Mouse (Mus musculus): ENCODE measurements around the gene Pik3r5.

DNA sequence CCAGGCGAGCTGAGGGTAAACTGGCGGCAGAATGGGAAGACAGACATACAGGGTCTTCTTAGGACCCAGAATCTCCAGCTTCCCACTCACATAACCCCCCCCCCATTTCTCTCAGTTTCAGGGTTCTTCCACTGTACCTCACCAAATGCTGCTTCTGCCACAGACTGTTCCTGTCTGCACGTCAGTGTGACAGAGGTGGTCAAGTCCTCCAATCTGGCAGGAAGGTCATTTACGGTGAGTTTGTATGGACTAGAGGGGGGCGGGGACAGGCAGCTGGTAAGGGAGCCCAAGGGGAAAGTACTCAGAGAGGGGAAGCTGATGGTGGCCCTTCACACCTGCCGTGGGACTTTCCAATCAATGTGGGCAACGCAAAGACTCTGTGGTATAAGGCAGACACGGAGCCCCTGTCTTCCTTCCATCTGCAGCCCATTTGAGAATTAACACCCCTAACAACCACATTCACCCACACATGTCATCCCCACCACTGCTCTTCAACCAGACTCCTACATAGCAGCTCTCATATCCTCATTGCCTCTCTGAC lies 113.8 kb downstream of the Pik3r5 start:
- no peak for TF ChIP-seq MAZ (IDR thresholded peaks at IDR 0.05; ENCODE audit: low read depth, low read length)
- TF ChIP-seq NRF1 (IDR thresholded peaks at IDR 0.05; ENCODE audit: low read depth, low read length): no peak
- TF ChIP-seq CTCF (conservative IDR thresholded peaks at IDR 0.05 in 1 of 2, IDR thresholded peaks at IDR 0.05 in 1 of 2; ENCODE audit: low read depth in 2 of 2, low read length in 2 of 2): no peak
- TF ChIP-seq MAFK (IDR thresholded peaks at IDR 0.05; ENCODE audit: insufficient replicate concordance, low read length): no peak
- 0 out of 2 replicates have a peak, but pooled peaks have one; percentile 5 for TF ChIP-seq SIN3A (IDR thresholded peaks at IDR 0.05; ENCODE audit: low read length)
- TF ChIP-seq MAX (IDR thresholded peaks at IDR 0.05; ENCODE audit: low read length): no peak
- TF ChIP-seq POLR2A (IDR thresholded peaks at IDR 0.05; ENCODE audit: low read depth, low read length): no peak
- TF ChIP-seq UBTF (IDR thresholded peaks at IDR 0.05; ENCODE audit: low read depth, low read length): no peak
- TF ChIP-seq ETS1 (conservative IDR thresholded peaks at IDR 0.05; ENCODE audit: low read depth, low read length): peak; percentile 26; the same call in 1 of the 2 replicates

All from CH12.LX (cell line).